Mouse (Mus musculus) layer of hippocampus, adult 11-12 months (tissue): ENCODE results near the gene Fosl2.
"Not testable (repeated sequence)": the region's sequence is repeated elsewhere in the genome, so short reads cannot be mapped to it uniquely, and the experiment has no call there.

ENCODE experiments used
- DNase-seq: peaks from one replicate; pipeline ENCODE4 v3.0.0; 2022; ENCODE audit warnings: low spot score

The Fosl2 gene

DNA sequence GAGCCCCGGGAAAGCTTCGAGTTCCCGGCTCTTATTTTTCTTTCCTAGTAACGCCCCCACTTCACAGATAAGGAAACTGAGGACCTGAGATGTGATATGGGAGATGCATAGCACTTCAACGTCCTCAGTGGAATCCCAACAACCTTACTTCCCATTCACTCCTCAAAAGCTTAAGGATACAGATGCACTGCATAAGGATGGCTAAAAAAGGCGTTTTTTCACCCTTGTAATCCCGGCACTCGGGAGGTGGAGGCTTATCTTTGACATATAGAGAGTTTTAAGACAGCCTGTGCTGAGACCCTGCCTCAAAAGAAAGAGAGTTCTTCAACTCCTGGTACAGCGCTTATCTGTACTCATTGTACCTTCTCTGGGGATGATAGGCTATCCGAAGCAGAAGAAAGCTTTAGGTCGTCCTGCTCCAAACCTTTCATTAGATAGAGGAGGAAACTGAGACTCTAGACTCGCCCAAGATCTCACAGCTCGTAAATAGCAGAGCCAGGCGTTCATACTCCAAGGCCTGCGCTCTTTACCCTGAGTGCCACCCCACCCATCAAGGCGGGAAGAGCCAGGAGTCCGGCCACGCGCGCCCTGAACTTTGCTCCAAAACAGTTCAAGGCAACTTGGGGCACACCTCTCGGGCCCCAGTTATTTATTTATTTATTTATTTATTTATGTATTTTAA is 1.4 kb upstream of the Fosl2 start:
- no peak for DNase-seq

- DNase-seq: peak; percentile 68
These were observed 682 bp upstream of the Fosl2 start for GRCm38 (mm10) chr5:32134903-32135335.

DNA sequence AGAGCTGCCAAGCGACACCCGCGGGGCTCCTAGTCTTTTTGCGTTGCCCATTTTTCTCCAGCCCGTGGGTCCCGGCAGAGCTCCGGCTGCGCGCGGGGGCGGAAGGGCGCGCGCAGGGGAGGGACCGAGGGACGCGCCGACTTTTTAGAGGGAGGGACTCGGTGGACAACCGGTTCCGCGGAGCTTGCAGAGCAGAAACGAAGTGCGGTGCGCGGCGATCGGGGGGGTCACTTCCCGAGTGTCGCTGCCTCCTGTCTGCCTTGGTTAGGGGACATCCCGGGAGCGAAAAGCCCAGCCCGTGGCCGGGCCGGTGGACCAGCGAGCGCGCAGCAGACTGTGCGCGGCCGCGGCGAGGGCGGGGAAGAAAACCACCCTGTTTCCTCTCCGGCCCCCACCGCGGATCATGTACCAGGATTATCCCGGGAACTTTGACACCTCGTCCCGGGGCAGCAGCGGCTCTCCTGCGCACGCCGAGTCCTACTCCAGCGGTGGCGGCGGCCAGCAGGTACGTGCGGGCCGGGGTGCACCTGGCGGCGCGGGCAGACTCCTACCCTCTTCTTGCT is 781 bp downstream of the Fosl2 start:
- peak; percentile 62 for DNase-seq

GRCm38 (mm10) chr5:32137106-32137522 is 1.5 kb downstream of the Fosl2 start:
- DNase-seq: no peak

GRCm38 (mm10) chr5:32138446-32139195 is 3.0 kb downstream of the Fosl2 start:
- DNase-seq: no peak

- peak; percentile 81 for DNase-seq
These were observed 4.0 kb downstream of the Fosl2 start for GRCm38 (mm10) chr5:32139516-32140037.

DNA sequence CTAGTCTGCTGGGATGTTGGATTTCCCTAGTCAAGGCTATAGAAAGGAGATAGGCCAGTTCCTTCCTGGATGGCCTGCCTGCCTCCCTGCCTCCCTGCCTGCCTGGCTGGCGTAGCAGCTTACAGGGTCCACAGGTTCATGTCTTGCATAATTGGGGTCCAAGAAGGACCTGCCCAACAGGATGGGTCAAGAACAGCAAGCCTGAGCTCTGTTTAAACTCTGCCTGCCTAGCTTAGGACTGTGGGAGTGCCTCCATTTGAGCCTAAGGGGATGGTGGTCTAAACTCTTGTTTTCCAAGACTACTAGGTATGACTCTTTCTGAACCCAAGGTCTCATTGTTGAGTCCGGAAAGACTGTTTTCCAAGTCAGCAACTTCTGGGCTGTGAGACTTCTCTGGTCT is 6.3 kb downstream of the Fosl2 start:
- no peak for DNase-seq

GRCm38 (mm10) chr5:32143433-32143970 is 7.9 kb downstream of the Fosl2 start:
- DNase-seq: no peak

DNA sequence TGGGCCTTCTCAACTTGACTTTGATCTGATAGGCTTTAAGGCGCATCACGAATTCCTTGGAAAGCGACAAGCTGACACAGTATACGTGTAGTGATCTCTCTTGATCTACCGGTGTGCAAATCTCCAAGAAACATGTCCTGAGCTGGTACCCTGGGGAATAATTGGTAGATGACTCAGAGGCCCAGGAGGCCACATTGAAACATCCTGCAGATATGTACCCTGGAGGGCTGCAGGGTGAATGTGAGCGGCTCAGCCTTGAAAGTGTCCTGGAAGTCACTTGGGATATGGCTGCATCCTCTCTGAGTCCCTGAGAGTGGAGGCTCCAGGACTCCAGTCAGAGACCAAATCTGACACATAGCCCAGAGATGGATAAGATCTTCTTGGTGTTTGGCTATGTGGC is 10.7 kb downstream of the Fosl2 start:
- DNase-seq: no peak

DNA sequence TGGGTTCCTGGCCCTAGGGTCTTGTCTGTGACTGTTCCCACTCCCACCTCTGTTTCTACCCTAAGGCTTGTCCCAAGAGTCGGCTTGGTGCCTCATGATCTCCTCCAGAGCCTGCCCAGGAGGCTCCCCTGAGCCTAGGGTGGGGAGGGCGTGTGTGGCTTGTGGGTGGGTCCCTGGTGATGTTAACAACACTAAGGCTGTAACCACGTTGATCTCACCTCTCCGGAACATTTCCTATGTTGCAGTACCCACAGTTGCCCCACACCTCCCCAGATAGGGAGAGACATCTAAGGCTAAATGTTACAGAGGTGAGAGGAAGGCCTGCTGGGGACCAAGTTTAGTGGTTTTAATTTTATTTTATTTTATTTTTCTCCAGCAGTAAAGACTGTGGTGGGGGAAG is 13.0 kb downstream of the Fosl2 start:
- no peak for DNase-seq

GRCm38 (mm10) chr5:32151244-32151643 is 15.6 kb downstream of the Fosl2 start:
- DNase-seq: no peak

GRCm38 (mm10) chr5:32152725-32153417 is 17.3 kb downstream of the Fosl2 start:
- no peak for DNase-seq

- DNase-seq: no peak
These were observed 17.8 kb downstream of the Fosl2 start for GRCm38 (mm10) chr5:32153418-32153740.

GRCm38 (mm10) chr5:32153791-32154490 is 18.3 kb downstream of the Fosl2 start:
- no peak for DNase-seq

GRCm38 (mm10) chr5:32154931-32155688 is 19.5 kb downstream of the Fosl2 start:
- no peak for DNase-seq

DNA sequence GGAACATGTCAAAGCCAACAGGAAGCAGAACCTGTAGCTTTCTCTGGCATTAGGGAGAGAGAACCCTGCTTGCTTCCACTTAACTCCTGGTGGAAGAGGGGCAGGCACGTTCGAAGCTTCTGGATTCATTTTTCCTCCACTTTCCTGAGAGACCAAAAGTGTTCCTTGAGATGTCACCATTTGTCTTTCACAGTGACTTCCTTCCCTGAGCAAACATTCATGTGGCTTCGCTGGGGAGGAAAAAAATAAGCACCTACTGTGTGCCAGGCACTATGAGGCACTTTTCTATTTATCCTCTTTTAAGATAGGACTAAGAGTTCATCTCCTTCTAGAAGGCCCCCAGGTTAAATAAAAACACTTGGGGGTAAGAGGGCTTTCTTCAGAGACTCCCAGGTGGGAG is 20.3 kb downstream of the Fosl2 start:
- no peak for DNase-seq

GRCm38 (mm10) chr5:32163478-32164043 is 28.0 kb downstream of the Fosl2 start:
- DNase-seq: no peak

DNA sequence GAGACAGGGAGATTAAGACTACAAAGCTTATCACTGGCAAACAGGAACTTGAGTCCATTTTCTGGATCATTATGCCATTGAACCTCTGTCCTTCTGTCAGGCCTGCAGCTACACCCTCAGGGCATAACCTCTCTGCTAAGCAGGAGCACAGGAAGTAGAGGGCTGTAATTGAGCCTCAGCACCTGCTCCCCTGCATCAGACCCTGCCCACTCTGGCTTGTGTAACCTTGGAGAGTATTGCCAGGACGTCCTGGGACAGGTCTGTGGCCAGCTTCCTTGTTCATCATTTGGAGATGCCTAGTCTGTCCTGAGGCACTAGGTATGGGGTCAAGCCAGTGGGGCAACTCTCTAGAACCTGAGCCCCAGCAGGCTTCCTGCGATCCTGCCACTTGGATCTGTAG is 36.6 kb downstream of the Fosl2 start:
- no peak for DNase-seq

GRCm38 (mm10) chr5:32176800-32177199 is 41.2 kb downstream of the Fosl2 start:
- no peak for DNase-seq

DNA sequence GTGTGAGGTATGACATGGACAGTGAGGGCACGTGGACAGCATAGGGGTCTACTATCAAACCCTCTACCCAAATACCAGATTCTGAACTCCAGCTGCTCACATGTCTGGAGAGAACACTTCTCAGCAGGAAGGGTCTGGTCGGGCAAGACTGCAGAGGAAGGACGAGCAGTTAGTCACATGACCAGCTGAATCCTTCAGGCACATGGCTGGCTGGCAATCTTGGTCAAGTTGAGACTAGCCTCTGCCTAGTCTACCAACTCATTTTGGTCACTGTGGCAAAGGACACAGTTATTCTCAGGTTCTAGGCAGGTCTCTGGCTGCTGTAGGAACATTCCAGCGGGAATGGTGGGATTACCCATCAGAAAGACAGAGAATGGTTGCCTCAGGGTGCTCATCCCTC is 42.1 kb downstream of the Fosl2 start:
- DNase-seq: no peak

DNA sequence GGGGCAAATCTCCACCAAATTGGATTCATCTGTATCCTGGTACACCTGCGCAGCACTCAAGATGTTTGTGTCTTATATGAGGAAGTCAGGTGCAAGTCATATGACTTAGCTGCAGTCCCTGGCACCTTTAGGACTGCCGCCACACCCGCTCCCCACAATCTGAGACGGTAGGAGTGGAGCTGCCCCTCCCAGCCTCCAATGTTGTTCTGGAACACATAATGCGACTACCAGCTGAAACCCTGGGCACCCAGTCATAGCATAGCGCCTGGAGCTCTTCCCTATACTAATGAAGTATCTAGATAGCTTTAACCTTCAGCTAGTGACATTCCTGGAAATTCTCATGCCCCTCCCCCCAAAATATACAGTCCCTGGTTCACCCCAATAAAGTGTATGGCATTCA is 43.1 kb downstream of the Fosl2 start:
- DNase-seq: not testable (repeated sequence)
